Mouse (Mus musculus): Measurements from ENCODE around the gene Zfp820. TPM values are rescaled to one million over a fixed set of nuclear protein-coding genes. Genes with fewer than 3 reads are reported as not detected.
"Not testable (repeated sequence)": the region's sequence is repeated elsewhere in the genome, so short reads cannot be mapped to it uniquely, and the experiment has no call there.

Gene Zfp820
- under 1 TPM; 0.43 to 0.46 TPM for total RNA-seq (2021)
- long read RNA-seq, experiment 1, result 0 reads
- long read RNA-seq, experiment 2, result 0 reads

DNA sequence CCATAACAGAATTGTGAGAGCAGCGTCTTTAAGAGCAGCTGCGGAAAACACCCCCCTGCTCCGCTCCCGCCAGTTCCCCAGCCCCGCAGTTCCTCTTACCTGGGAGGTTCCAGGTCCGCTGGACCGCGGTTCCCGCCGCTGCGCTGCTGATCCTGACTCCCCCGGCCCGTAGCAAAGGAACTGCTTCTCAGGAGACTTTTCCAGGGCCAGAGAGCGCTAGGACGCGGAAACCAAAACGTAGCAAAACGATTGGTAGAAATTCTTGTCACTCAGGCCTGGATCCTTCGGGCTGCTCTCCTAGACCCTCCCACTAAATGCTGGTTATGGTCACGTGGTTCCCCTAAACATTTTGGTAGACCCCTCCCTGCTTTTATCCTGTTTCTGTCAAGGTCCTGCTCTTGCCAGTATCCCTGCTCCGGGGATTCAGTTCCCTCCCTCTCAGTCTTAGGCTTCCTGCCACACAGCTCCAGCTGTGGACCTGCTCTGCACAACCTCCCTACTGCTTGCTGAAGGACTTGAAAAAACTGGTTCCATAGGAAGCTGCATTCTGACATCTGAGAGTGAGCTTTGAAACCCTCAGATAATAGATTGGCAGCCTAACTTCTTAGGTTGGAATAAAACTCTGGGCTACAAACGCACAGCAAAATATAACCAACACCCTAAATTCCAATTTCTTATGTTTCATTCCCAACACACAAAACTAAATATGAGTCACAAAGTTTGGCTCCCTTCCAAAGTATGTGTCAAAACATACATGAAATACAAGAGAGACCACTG lies at the start of gene Zfp820:
Zfp820 (minus strand) TSS at position 228 of the 777 bp plus-strand sequence.
- peak; percentile 52 for DNase-seq

GRCm38 (mm10) chr17:21871256-21871655 lies 25.7 kb upstream of the Zfp820 start:
- no peak for DNase-seq

GRCm38 (mm10) chr17:21846322-21846582 lies 680 bp upstream of the Zfp820 start:
- DNase-seq, result not testable (repeated sequence)

- DNase-seq, result no peak
Observed at GRCm38 (mm10) chr17:21838510-21838909, 7.1 kb downstream of the Zfp820 start.

DNA sequence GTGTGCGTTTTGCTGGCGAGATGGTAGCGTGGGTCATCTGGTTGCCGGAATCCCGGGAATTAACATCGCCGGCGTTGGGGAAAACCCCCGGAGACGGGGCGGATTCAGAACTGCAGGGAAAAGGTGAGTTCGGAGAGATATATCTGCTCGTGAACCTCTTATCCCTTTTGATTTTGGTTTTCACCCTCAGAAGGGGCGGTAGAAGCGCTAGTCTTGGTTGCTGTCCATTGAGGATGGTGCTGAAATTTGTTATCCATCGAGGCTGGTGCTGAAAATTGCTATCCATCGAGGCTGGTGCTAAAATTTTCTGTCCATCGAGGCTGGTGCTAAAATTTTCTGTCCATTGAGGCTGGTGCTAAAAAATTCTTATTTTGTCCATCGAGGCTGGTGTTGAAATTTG lies 44.2 kb downstream of the Zfp820 start:
- not testable (repeated sequence) for DNase-seq

DNA sequence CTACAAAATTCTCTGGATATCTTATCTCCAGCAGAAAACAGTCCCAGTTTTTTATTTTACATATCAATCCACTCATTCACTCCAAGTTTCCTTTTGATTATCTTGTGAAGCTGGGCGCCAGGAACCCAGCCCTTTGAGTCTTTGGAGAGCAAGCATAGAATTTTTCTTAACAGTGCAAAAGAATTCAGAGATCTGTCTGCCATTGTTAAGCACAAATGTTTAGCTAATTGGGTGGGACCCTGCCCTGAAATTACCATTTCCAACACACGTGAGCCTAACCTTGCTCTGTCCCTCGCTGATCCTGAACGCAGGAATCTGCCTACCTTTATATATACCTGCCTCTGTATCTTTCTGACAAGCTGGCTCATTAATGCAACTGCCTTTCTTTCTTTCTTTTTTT lies 53.3 kb downstream of the Zfp820 start:
- DNase-seq, result no peak

- no peak for DNase-seq
Observed at GRCm38 (mm10) chr17:21770336-21770735, 75.2 kb downstream of the Zfp820 start.

Other genes with a start within 250 kb of the Zfp820 start
- 1 to 10 TPM; 1.8 to 2.0 TPM for gene Zfp983, start 195.1 kb downstream of the Zfp820 start, total RNA-seq (2021)
- 1 to 10 TPM; 1.9 to 3.3 TPM for gene Gm10226, start 153.9 kb downstream of the Zfp820 start, total RNA-seq (2021)
- 1 to 10 TPM; 1.4 to 1.7 TPM for gene Zfp760, start 138.0 kb downstream of the Zfp820 start, total RNA-seq (2021)
- 1 to 10 TPM; 4.4 to 7.0 TPM for gene Zfp229, start 115.0 kb downstream of the Zfp820 start, total RNA-seq (2021)
- under 1 TPM; 0.95 to 0.96 TPM for gene Zfp995, start 64.2 kb upstream of the Zfp820 start, total RNA-seq (2021)
- gene Zfp942, start 116.7 kb upstream of the Zfp820 start, total RNA-seq (2021), result 1 to 10 TPM; 5.2 to 5.6 TPM
- 10 to 100 TPM; 16.8 to 17.6 TPM for gene Zfp943, start 116.8 kb upstream of the Zfp820 start, total RNA-seq (2021)

Data from gastrocnemius, postnatal 25 days (tissue).